Mouse (Mus musculus) E14TG2a.4 (cell line): ENCODE measurements around the gene Lpar1.

Source experiments
- CTCF ChIP-seq: conservative IDR thresholded peaks from 2 replicates; pipeline ENCODE4 v1.5.1; 2014; ENCODE audit warnings: low read length
- POU5F1 ChIP-seq: IDR thresholded peaks from 2 replicates; pipeline ENCODE4 v1.6.1; 2014; ENCODE audit warnings: low read length, borderline replicate concordance

- TF ChIP-seq POU5F1, result no peak
- no peak for TF ChIP-seq CTCF
Observed at GRCm38 (mm10) chr4:58543171-58543570, 10.5 kb downstream of the Lpar1 start.
